In genomic region chr4:55005521-55005969, GRCm38 (mm10) we compare ENCODE assay signal across 9 mouse cellular contexts.
DNase-seq lines count a peak whose midpoint lies in the region; ATAC-seq and TF ChIP-seq lines count a peak whose summit lies in the region.
"Had no signal": no experiment of that assay in that cellular context is flagged by ENCODE, and none has a peak within 500 bp of the region (broad histone marks: within the 10 kb centered on the region; RNA-seq: fewer than 3 reads in every experiment).

No protein-coding gene starts in this region.

- ATAC-seq in forebrain, embryonic 14.5 days = peak; percentile 80
- peak; percentile 85 for ATAC-seq in hindbrain, embryonic 15.5 days (ENCODE audit: low FRiP score, low read depth)
- ATAC-seq in erythroblast, adult 5-6 weeks (replicated peaks; ENCODE audit: low FRiP score, poor library complexity, severe bottlenecking) = no peak

- H3K9ac ChIP-seq in ES-E14 (ENCODE audit: insufficient read depth, low read depth, low read length, poor library complexity, severe bottlenecking) = peak overlapping the region; percentile 63; the same call in 1 of the 2 replicates
- peak overlapping the region; percentile 35; the same call in 1 of the 2 replicates for H3K9ac ChIP-seq in forebrain, embryonic 14.5 days (ENCODE audit: low read length)
- peak overlapping the region; percentile 23 for H3K9ac ChIP-seq in hindbrain, embryonic 15.5 days

- H3K4me3 ChIP-seq in ES-E14 (ENCODE audit: insufficient read depth in 1 of 2, low read depth in 1 of 2, low read length in 2 of 2, poor library complexity in 1 of 2, severe bottlenecking in 1 of 2) = peak overlapping the region in 1 of 2 experiments; percentile 30; a peak in 1 of 4 replicates
- H3K4me3 ChIP-seq in forebrain, embryonic 14.5 days (ENCODE audit: low read depth, low read length) = no peak overlapping the region
- H3K4me3 ChIP-seq in hindbrain, embryonic 15.5 days = no peak overlapping the region
- H3K4me3 ChIP-seq: megakaryocyte, embryonic 14.5 days had no signal

- DNase-seq in ES-E14 (ENCODE audit: low read depth, low spot score) = peak; percentile 42
- DNase-seq in cerebellum, adult 11 months = peak; percentile 20
- DNase-seq in forebrain, embryonic 14.5 days (ENCODE audit: low spot score) = peak; percentile 80
- DNase-seq in left cerebral cortex, postnatal 14 days (ENCODE audit: low spot score in 2 of 2) = peak; percentile 43 to 66
- DNase-seq in lung, postnatal 4 days = peak; percentile 57 to 69
- peak; percentile 48 to 62 for DNase-seq in right cerebral cortex, adult 2 months (ENCODE audit: low spot score in 2 of 2)

- 3% methylated on average over 9 of the region's 9 CpGs for WGBS in forebrain, embryonic 14.5 days
- WGBS in hindbrain, embryonic 15.5 days = 8% methylated on average over 9 of the region's 9 CpGs

- peaks cover 53% of the 10 kb centered on the region for H3K36me3 ChIP-seq in ES-E14 (ENCODE audit: control insufficient read depth, insufficient read depth, low read length, poor library complexity, severe bottlenecking)
- peaks cover 43% of the 10 kb centered on the region for H3K36me3 ChIP-seq in forebrain, embryonic 14.5 days (ENCODE audit: control insufficient read depth, insufficient read depth, low read length)
- H3K36me3 ChIP-seq in hindbrain, embryonic 15.5 days = peaks cover 31% of the 10 kb centered on the region

- H3K4me1 ChIP-seq in ES-E14 (ENCODE audit: control insufficient read depth in 2 of 2, insufficient read depth in 2 of 2, low read length in 2 of 2, poor library complexity in 1 of 2) = no peaks in the 10 kb centered on the region; a peak in 2 of 4 replicates
- H3K4me1 ChIP-seq in forebrain, embryonic 14.5 days (ENCODE audit: control insufficient read depth, insufficient read depth, low read length) = peaks cover 32% of the 10 kb centered on the region
- H3K4me1 ChIP-seq in hindbrain, embryonic 15.5 days (replicated peaks) = peaks cover 38% of the 10 kb centered on the region
- H3K4me1 ChIP-seq: megakaryocyte, embryonic 14.5 days had no signal

- intact Hi-C loops in left cerebral cortex, postnatal 14 days (cut with DNase I) = no loop called here

- peaks cover 22% of the 10 kb centered on the region for H3K9me3 ChIP-seq in ES-E14 (ENCODE audit: control insufficient read depth, insufficient read depth, low read depth, low read length)
- H3K9me3 ChIP-seq in forebrain, embryonic 14.5 days (replicated peaks; ENCODE audit: control insufficient read depth, low read length) = no peaks in the 10 kb centered on the region
- H3K9me3 ChIP-seq in hindbrain, embryonic 15.5 days = no peaks in the 10 kb centered on the region

- no peaks in the 10 kb centered on the region for H3K27me3 ChIP-seq in forebrain, embryonic 14.5 days (replicated peaks; ENCODE audit: control insufficient read depth, insufficient read depth, low read length)
- no peaks in the 10 kb centered on the region for H3K27me3 ChIP-seq in hindbrain, embryonic 15.5 days
- H3K27me3 ChIP-seq: megakaryocyte, embryonic 14.5 days had no signal

- in situ Hi-C loops in ES-E14 (cut with MboI; ENCODE audit: low sequenced_read_pairs in 2 of 2, unreplicated experiment in 2 of 2) = no loop called here

- H3K4me2 ChIP-seq in forebrain, embryonic 14.5 days (ENCODE audit: low read length) = peak overlapping the region; percentile 35
- H3K4me2 ChIP-seq in hindbrain, embryonic 15.5 days = peak overlapping the region; percentile 44

- peak overlapping the region; percentile 95 for H3K27ac ChIP-seq in ES-E14 (ENCODE audit: insufficient read depth, low read depth, low read length, poor library complexity, severe bottlenecking)
- H3K27ac ChIP-seq in forebrain, embryonic 14.5 days (ENCODE audit: low read depth, low read length) = peak overlapping the region; percentile 90
- peak overlapping the region; percentile 91 for H3K27ac ChIP-seq in hindbrain, embryonic 15.5 days (replicated peaks)

TF ChIP-seq in ES-E14, 5 proteins besides CTCF, POLR2A, EP300 and RAD21:
- TF ChIP-seq ZC3H11A (IDR thresholded peaks at IDR 0.05; ENCODE audit: borderline replicate concordance, low read depth, low read length) (0 out of 2 replicates have a peak, but pooled peaks have one; percentile 19), ZNF384 (IDR thresholded peaks at IDR 0.05; ENCODE audit: low read depth, low read length) (no peak)

Comparison
In these comparisons a context has a peak if more than half of its experiments do, and no peak if none do; other contexts are left out.
1. DNase-seq: peak in every context shown above with its lines; median percentile 80 in forebrain, embryonic 14.5 days; 63 in lung, postnatal 4 days; 55 in right cerebral cortex, adult 2 months; 54 in left cerebral cortex, postnatal 14 days; 42 in ES-E14; 20 in cerebellum, adult 11 months.